Mouse (Mus musculus) layer of hippocampus, postnatal 25 days (tissue): ENCODE results near the gene Ddit4. TPM values are rescaled to one million over a fixed set of nuclear protein-coding genes. Genes with fewer than 3 reads are reported as not detected.

Experiments
- DNase-seq, 2 experiments: peaks; one replicate each; pipeline ENCODE4 v3.0.0; 2022; ENCODE audit warnings: mixed read lengths in 2 of 2, low spot score in 1 of 2; ENCODE audit errors: extremely low spot score in 1 of 2
- total RNA-seq, 2 experiments: library from RNA; stranded (reverse); gene quantifications; 2 replicates each; pipeline ENCODE4 v1.2.3; 2021

Gene Ddit4
- total RNA-seq, 2 experiments from 2014 or later, result 77.1 to 100.0 TPM

DNA sequence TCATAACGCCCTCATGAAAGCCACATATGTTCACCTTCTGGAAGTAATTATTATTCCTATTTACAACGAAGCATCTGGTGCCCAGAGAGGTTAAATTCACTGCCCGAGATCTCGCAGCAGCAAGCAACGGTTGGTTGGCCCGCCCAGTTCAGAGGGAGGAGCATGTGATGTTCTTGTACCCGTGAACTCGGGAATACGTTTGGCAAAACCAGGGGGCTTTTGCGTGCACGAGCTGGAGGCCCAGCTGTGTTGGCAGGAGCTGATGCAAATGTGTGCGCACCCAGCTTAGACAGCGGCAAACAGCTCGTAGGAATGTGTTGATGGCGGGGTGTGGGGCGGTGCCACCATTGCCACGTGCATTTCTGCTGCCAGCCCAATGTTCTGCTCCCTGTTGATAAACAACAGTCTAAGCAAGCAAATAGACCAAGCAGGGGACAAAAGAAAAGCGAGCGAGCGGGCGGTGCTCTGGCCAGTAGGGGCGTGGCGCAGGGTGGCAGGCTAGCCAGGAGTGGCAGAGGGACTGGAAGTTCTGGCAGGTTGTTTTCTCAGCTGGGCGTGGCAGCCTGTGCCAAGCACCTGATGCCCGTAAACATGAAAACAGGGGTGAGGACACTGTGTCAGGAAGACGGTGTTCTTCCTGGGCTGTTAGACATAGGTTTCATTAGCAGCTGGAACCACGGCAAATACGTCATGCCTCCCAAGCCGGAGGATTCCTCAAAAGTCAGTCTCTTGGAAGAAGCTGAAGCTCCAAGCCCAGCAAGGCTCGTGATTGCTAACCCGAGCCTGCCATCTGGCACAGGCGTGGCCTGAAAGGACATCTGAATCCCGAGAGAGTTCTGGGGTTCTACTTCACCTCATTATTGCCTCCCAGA is 30.6 kb downstream of the Ddit4 start:
- peak; percentile 45 to 53 for DNase-seq

DNA sequence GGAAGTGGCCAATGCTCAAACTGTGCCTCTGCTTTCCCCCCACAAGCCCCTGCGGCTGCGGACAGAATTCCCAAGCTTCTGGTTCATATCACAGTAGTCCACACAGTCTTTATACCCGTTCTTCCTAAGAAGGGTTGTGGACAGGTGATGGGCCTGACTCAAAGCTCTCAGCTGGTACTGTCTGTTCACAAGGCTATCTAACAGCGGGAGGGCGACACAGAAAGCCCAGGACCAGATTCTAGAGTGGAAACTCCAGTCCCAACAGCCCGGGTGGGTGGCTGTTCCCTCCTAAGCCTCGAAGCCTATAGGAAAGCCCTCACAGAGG is 31.2 kb downstream of the Ddit4 start:
- DNase-seq, result no peak

- DNase-seq, result no peak
Observed at GRCm38 (mm10) chr10:59919494-59920181, 32.0 kb downstream of the Ddit4 start.

- DNase-seq, result no peak
Observed at GRCm38 (mm10) chr10:59918111-59918510, 33.5 kb downstream of the Ddit4 start.

DNA sequence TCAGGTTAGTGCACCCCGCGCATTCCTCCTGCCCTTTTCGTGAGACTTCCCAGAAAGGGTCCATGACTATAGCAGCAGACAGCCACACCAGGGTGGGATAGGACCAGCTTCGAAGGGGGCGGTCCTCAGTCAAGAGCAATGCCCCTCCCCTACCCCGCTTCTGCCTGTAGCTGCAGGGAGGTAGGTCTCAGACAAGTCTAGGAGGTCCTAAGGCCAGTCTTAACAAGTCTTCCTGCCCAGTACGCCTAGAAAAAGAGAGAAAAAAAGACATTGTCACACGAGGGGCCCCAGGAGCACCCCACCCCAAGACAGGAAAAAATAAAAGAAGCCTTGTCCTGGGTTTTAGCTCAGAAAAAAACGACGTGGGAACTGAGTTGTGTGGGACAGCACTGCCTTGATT is 35.0 kb downstream of the Ddit4 start:
- no peak for DNase-seq

GRCm38 (mm10) chr10:59916159-59916558 is 35.5 kb downstream of the Ddit4 start:
- no peak for DNase-seq

GRCm38 (mm10) chr10:59915196-59915962 is 36.3 kb downstream of the Ddit4 start:
- DNase-seq, result no peak

GRCm38 (mm10) chr10:59911561-59912198 is 40.0 kb downstream of the Ddit4 start:
- DNase-seq, result no peak

- DNase-seq, result peak in 1 of 2 experiments; percentile 35
Observed at GRCm38 (mm10) chr10:59911091-59911490, 40.5 kb downstream of the Ddit4 start.

DNA sequence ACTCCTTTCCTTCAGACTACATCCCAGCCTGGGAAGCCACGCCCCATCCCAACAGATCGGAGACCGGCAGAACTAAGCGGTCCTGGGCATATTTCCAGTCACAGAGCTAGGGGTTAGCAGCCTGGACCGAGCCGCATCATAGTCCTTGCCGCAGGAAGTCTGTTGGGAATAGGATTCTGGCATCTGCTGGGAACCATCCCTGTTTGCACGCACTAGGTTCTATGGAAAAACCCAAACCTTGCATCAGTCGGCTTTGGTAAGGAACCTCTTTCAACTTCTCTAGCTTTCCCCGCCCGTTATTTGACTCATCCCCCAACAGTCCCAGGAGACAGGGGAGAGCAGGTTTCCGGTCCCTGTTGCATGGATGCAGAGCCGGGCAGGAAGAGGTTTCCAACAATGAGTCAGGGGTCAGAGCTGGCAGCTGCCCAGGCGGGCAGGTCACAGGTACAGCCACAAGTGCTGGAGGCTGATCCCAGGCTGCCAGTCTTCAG is 42.2 kb downstream of the Ddit4 start:
- no peak for DNase-seq

- no peak for DNase-seq
Observed at GRCm38 (mm10) chr10:59908776-59909315, 42.8 kb downstream of the Ddit4 start.

DNA sequence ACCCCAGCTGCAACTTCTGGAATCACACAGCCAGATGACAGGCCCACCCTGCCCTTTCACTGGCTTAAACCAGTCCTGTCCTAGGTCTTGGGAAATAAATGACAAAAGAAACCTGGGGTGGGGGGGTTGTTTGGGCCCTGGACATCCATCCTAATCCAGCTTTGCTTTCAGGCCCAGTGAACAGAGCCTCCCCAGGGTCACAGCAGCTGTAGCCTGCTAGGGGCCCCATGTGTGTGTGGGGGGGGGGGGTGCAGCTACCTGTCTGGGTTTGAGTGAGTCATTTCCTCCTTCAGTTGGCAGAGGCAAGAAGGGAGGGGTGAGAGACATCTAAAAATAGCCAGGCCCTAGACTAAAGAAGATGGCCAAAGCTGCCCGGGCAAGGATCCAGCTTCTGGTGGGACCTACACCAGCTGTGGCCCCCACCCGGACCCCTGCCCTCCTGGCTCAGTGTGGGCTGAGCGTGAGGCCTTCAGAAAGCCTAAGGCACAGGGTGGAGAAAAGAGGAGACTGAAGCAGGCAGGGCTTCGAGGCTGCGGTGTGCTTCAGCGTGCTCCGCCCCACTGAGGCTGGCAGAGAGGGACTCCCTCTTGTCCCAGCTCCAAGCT is 43.8 kb downstream of the Ddit4 start:
- DNase-seq, result no peak

GRCm38 (mm10) chr10:59907080-59907609 is 44.5 kb downstream of the Ddit4 start:
- no peak for DNase-seq

- DNase-seq, result no peak
Observed at GRCm38 (mm10) chr10:59903170-59903569, 48.5 kb downstream of the Ddit4 start.

GRCm38 (mm10) chr10:59902606-59902990 is 49.0 kb downstream of the Ddit4 start:
- DNase-seq, result no peak

GRCm38 (mm10) chr10:59901986-59902605 is 49.5 kb downstream of the Ddit4 start:
- DNase-seq, result no peak

DNA sequence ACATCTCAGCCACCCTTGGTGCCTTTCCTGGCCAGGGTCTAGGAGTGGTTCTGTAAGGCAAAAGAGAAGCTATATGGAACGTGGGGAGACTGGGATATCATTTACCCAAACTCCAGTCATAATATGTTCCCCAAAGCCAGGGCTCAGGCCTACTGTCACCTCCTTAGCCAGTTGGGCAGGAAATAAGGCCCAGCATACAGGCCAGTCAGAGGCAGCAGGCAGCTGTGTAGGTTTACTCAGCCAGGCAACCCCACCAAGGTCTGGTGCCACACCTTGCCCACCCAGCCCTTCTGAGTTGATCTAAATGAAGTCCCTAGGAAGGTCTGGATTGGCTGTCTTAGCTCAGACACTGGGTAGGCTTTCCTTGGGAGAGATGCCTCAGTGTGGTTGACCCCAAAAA is 50.2 kb downstream of the Ddit4 start:
- DNase-seq, result no peak

DNA sequence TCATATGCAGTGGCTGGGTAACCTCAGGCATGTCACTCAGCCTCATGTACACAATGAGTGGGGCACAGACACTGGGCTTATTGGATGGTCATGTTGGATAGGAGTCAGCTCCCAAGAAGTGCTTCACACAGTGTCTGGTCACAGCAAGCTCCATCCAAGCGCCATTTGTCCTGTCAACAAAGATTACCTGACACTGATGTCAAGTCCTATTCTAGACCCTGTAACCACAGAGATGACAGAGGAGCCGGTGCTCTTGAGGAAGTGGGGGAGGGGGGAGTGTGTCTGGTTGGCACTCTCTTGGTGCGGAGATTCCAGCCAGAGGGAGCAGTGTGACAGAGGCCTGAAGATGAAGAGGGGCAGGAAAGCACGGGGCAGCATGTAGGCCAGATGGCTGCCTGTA is 50.7 kb downstream of the Ddit4 start:
- DNase-seq, result no peak

GRCm38 (mm10) chr10:59900174-59900435 is 51.5 kb downstream of the Ddit4 start:
- DNase-seq, result no peak
